Mouse (Mus musculus) testis, postnatal 10 days (tissue): ENCODE measurements around the gene Ltbp2.

ENCODE experiments used
- DNase-seq: peaks from one replicate; pipeline ENCODE4 v3.0.0; 2021; ENCODE audit warnings: low spot score

Gene Ltbp2

DNA sequence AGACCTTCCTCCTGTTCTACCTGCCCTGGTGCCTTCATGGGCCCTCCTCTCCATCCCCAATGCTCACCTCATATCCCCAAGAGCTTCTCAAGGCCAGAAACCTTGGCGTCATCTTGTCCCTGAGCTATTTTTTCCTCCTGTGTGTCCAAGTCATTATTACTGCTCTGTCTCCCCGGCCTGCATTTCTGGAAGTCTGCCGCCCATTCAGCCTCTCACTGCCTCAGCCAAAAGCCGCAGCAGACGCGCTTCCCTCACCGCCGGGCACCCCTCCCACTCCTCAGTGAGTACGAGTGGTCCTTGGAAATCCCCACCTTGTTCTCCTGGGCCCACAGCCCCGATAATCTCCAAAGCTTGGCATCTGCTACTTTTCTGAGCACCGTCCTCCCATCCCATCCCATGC lies 3.8 kb upstream of the Ltbp2 start:
- peak; percentile 61 for DNase-seq

GRCm38 (mm10) chr12:84875761-84876480 lies 411 bp downstream of the Ltbp2 start:
- DNase-seq, result no peak

DNA sequence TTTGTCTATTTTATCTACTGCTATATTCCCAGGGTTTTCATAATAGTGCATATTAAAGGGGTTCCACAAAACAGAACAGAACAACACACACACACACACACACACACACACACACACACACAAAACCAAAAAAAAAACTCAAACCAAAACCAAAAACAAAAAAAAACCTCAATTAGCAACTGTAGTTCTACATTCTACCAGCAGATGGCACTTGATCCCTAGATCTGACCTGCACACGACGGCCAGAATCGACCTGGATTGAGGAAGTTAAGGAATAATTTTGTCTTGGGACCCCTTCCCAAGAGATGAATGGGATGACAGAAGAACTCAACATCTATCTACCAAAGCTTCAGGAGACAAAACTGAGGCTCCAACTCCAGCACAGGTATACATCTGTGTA lies 2.9 kb downstream of the Ltbp2 start:
- no peak for DNase-seq

GRCm38 (mm10) chr12:84872310-84872709 lies 4.0 kb downstream of the Ltbp2 start:
- DNase-seq, result no peak

- DNase-seq, result no peak
Observed at GRCm38 (mm10) chr12:84865431-84865830, 10.9 kb downstream of the Ltbp2 start.

GRCm38 (mm10) chr12:84864801-84865200 lies 11.5 kb downstream of the Ltbp2 start:
- no peak for DNase-seq

DNA sequence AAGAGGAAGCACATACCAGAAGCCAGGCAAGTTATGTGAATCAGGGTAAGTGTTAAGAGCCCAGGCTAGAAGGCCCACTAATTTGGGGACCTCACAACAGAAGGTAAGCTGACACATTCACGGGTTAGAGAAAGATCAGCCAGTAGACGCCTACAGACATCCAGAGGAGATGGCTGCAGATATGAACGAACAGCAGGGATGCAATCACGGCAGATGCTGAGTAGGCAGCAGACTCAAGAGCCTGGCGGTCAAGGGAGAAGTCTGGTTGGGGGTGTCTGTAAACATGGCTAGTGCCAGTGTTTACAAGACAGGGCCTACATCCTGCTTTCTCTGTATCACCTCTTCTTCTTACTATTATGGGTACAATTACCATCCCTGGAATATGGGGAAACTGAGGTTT lies 13.1 kb downstream of the Ltbp2 start:
- DNase-seq, result no peak

- DNase-seq, result no peak
Observed at GRCm38 (mm10) chr12:84862136-84862910, 14.0 kb downstream of the Ltbp2 start.

DNA sequence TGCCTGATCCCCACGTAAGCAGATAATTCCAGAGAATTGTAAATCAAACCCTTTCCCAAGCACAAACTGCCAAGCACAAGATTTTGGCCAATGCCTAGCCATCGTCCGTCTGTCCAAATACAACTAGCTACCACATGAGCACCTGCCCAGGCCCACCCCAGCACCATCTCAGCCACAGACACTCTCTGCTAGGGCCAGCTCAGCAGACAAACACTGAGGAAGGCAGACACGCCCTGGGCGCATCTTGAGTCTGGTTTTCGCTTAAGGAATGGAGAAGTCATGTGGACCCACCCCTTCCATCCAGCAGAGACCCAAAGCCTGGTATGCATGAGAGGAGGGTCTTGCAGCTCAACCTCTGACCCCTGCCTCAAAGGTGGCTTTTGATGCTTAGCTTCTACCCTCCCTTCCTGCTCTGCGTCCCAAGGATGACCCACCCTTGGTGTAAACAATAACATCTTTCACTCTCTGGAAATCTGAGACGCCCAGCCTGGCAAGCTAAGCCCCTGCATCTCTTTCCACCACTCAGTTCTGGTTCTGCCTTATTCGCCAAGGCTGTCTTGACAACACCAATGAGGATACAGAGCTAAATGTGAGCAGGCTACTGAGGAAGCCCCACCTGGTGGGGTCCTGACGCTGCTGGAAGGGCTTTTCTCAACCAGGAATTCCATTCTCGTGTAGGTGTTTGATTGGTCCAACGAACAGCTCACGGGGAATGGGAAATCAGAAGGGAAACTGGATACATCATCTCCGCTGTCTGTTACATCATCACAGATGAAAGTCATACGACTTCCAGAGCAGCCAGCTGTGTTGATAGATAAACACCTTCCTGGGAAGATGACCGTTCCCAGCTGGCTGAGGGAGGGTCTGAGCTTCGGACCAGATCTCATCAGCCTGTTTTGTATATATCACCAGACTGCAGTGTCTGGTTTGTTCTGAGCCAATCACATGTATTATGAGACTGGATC lies 17.9 kb downstream of the Ltbp2 start:
- DNase-seq, result no peak

DNA sequence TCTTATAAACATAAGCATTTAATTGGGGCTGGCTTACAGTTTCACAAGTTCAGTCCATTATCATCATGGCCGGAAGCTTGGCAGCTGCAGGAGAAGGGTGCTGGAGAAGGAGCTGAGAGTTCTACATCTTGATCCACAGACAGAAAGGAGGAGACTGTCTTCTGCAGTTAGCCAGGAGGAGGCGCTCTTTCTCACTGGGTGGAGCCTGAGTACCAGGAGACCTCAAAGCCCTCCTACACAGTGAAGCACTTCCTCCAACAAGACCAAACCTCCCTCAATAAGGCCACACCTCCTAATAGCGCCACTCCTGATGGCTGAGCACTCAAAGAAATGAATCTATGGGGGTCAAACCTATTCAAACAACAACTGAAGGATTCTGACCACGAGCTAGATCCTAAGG lies 18.6 kb downstream of the Ltbp2 start:
- no peak for DNase-seq

DNA sequence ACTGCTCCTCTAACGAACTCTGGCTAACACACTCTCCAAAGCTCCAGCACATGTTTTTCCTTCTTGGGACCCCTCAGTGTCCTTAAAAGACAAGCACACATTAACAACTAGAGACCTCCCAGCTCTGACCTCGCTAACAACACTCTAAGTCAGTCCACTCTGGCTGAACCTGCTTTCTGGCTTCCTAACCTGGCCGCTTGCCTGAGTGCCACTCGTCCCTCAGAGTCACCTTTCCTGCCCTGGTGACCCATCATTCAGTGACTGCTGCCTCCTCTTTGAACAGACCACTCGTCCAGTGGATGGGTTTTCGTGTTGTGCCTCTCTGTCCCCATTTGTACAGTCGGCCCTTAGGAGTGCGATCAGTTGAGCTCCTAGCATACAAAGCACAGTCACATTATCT lies 19.8 kb downstream of the Ltbp2 start:
- no peak for DNase-seq

DNA sequence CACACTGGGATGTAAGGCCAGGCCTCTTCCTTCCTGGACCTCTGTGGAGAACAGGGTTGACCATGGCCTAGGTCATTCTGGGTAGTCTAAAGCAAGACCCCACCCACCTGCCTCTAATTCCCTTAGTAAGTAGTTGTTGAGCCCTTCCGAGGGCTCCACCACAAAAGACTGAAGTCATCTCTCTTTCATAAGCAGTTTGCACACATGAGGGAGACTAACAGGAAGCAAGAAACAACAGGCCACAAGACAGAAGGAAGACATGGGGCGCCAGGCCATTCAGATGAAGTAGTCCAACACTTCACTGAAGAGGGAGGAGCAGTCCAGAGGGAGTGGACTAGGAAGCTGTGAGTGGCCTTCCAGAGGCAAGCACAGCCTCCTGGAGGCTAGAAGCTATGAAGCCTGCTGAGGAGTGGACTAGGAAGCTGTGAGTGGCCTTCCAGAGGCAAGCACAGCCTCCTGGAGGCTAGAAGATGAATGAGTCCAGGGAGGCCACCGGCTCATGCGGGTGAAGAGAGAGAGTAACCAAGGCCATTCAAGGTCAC lies 21.2 kb downstream of the Ltbp2 start:
- no peak for DNase-seq

- DNase-seq, result no peak
Observed at GRCm38 (mm10) chr12:84854392-84855033, 21.8 kb downstream of the Ltbp2 start.

- no peak for DNase-seq
Observed at GRCm38 (mm10) chr12:84851403-84852040, 24.8 kb downstream of the Ltbp2 start.

GRCm38 (mm10) chr12:84847882-84848281 lies 28.4 kb downstream of the Ltbp2 start:
- no peak for DNase-seq

- DNase-seq, result no peak
Observed at GRCm38 (mm10) chr12:84847480-84847879, 28.9 kb downstream of the Ltbp2 start.

DNA sequence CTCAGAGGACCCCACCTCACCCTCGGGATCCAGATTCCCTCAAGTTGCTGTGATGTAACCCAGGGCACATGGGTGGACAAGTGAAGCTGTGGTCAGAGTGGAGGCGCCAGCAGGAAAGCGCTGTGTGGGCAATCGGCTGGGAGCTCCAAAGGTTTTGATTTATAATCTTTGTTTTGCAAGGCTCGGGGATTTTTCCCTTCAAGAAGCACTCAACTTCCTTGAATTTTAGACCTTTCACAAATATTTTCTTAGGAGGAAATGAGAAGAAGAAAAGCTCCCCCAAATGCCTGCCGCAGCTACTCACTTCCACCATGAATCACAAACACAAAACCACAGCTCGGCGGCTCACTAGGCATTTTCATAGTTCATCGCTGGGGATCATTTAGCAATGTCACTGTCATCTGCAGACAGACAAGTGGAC lies 29.7 kb downstream of the Ltbp2 start:
- DNase-seq, result no peak

GRCm38 (mm10) chr12:84842706-84843105 lies 33.6 kb downstream of the Ltbp2 start:
- no peak for DNase-seq

GRCm38 (mm10) chr12:84841158-84842140 lies 34.9 kb downstream of the Ltbp2 start:
- DNase-seq, result no peak

GRCm38 (mm10) chr12:84840734-84841133 lies 35.6 kb downstream of the Ltbp2 start:
- no peak for DNase-seq
